Mouse (Mus musculus) neural tube, embryonic 14.5 days (tissue): Measurements from ENCODE around the gene Snx9. TPM values are rescaled to one million over a fixed set of nuclear protein-coding genes. Genes with fewer than 3 reads are reported as not detected.

Source experiments
- ATAC-seq: fragments of 200-750 bp; cut with Nextera tagmentation; 2 replicates; pipeline ENCODE4 v1.8.0; 2017; ENCODE audit warnings: low read depth, mild to moderate bottlenecking, moderate TSS enrichment, moderate library complexity
- H3K27ac ChIP-seq: fragments of 300-500 bp; sonication (generic); 2 replicates; pipeline ENCODE4 v1.5.1; 2014; ENCODE audit warnings: low read depth, mild to moderate bottlenecking, control low read depth, low read length, moderate library complexity, mixed read lengths
- H3K27me3 ChIP-seq: fragments of 300-500 bp; sonication (generic); 2 replicates; pipeline ENCODE4 v1.6.1; 2014; ENCODE audit warnings: low read length; ENCODE audit not compliant: control insufficient read depth, insufficient read depth
- H3K36me3 ChIP-seq: fragments of 300-500 bp; sonication (generic); 2 replicates; pipeline ENCODE4 v1.6.1; 2014; ENCODE audit warnings: low read length, mixed read lengths; ENCODE audit not compliant: control insufficient read depth, insufficient read depth
- H3K4me1 ChIP-seq: fragments of 300-500 bp; sonication (generic); 2 replicates; pipeline ENCODE4 v1.6.1; 2014; ENCODE audit warnings: low read length; ENCODE audit not compliant: control insufficient read depth, insufficient read depth
- H3K4me2 ChIP-seq: fragments of 300-500 bp; sonication (generic); 2 replicates; pipeline ENCODE4 v1.6.1; 2014; ENCODE audit warnings: mild to moderate bottlenecking, low read depth, low read length, control low read depth
- H3K4me3 ChIP-seq: fragments of 300-500 bp; sonication (generic); 2 replicates; pipeline ENCODE4 v1.5.1; 2014; ENCODE audit warnings: low read depth, low read length, control low read depth, mixed read lengths
- H3K9ac ChIP-seq: fragments of 300-500 bp; sonication (generic); replicated peaks from 2 replicates; pipeline ENCODE4 v1.6.1; 2014; ENCODE audit warnings: low read depth, mild to moderate bottlenecking, control low read depth, low read length, mixed read lengths
- H3K9me3 ChIP-seq: fragments of 300-500 bp; sonication (generic); 2 replicates; pipeline ENCODE4 v1.6.1; 2016; ENCODE audit warnings: low read length; ENCODE audit not compliant: control insufficient read depth
- WGBS: fragments of 180-500 bp; shearing (Covaris S2); extraction: QIAGEN DNeasy Blood & Tissue Kit; methylation state at CpG from one replicate; pipeline ENCODE4 v1.1.7; 2014; 5-methylcytosine and 5-hydroxymethylcytosine counted together
- polyA plus RNA-seq: library from polyadenylated mRNA; unstranded; fragments of >200 nt; fragmentation: Nextera tagmentation; extraction: Ambion mirVana; gene quantifications from 2 replicates; pipeline ENCODE4 v1.2.1, GENCODE M21; 2014

The Snx9 gene
- polyA plus RNA-seq, 1 experiment from 2014 or later = 6.1 TPM

DNA sequence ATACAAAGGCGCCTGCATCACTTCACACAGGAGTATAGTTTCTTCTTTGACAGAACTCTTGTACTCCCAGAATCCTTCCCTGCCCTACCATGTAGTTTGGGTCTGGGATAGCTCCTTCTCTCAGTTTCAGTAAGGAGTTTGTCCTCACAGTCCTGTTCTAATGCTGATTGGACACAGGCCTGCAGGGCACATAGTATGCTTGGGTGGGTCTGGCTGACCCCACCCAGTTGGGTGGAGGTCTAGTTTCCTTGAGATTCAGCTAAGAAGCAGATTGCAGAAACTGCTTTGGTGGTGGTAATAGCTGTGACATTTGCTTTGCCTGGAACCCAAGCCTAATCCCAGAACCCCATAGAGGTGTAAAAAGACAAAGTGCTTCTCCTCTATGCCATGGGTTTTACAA, 33.4 kb downstream of the Snx9 start:
- Histone ChIP-seq H3K36me3 (no peaks in the 10 kb centered on the region), H3K27ac (no peak overlapping the region), H3K4me2 (no peak overlapping the region), H3K9ac (no peak overlapping the region), H3K27me3 (no peaks in the 10 kb centered on the region), H3K9me3 (no peaks in the 10 kb centered on the region), H3K4me3 (no peak overlapping the region), H3K4me1 (no peaks in the 10 kb centered on the region)
- no peak for ATAC-seq
- WGBS = 85% methylated on average over 1 of the region's 1 CpGs

DNA sequence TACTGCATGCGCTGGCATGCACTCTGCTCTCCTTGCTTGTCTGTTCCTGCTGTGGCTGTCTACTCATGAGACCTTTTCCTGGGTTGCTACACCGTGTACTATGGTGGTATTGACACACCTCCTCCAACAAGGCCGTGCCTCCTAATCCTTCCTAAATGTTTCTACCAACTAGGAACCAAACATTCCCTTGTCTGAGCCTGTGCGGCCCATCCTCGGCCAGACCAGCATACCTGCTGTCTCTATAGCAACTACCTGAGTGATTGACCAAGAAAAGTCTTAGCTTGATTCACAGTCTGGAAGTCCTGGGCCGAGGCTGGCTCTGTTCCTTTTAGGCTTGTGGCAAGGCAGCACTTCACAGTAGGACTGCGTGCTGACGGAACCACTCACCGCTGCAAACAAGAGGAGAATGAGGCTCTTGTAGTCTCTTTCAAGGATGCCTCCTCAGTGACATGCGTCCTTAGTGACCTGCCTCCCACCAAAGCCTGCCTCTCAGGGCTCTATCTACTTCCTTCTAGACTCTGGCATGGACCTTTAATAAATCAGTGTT, 36.6 kb downstream of the Snx9 start:
- Histone ChIP-seq H3K9me3 (no peaks in the 10 kb centered on the region), H3K27ac (no peak overlapping the region), H3K9ac (no peak overlapping the region), H3K36me3 (no peaks in the 10 kb centered on the region), H3K4me3 (no peak overlapping the region), H3K4me1 (no peaks in the 10 kb centered on the region), H3K4me2 (no peak overlapping the region), H3K27me3 (no peaks in the 10 kb centered on the region)
- WGBS = 84% methylated on average over 10 of the region's 10 CpGs
- no peak for ATAC-seq

DNA sequence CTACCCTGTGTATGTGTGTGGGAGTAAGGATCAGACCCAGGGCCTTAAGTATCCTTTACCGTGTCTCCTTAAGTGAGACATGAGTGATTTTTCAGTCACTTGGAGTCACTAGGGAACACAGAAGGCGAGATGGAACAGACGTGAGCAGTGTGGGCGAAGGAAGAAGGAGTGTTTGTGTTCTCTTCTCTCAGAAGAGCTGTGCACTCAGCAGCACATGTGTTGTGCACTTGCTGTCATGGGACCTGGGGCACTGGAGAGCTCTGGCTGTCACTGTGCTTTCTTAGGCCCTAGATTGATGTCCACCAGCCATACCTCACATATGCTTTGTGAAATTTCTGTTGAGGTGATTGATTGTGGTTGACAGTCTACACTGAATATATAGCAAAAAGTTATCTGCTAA, 37.7 kb downstream of the Snx9 start:
- 78% methylated on average over 4 of the region's 4 CpGs for WGBS
- ATAC-seq = no peak
- H3K9ac ChIP-seq = no peak overlapping the region

DNA sequence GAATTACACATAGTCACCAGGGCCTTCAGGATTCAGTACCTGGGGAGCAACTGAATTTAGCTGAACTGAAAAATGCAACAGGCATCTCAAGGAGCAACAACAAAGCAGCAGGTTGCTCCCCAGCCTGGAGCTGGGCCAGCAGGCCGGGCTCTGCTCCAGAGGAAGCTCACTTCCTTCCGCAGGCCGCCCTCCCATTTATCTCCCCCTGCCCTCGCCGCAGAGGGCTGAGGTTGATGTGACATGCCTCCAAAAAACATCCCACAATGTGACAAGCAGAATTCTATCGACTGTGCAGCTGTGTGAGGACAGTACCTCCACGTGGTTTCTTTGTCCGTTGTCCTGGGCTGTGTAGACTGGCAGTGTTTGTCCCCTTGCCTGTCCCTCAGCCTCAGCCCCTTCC, 44.3 kb downstream of the Snx9 start:
- no peak overlapping the region for H3K4me3 ChIP-seq
- 28% methylated on average over 8 of the region's 8 CpGs for WGBS
- ATAC-seq = peak; percentile 34; the same call in 1 of the 2 replicates

More for the DNA sequence above, 37.7 kb downstream of the Snx9 start:
- Histone ChIP-seq H3K4me1 (no peaks in the 10 kb centered on the region), H3K4me2 (no peak overlapping the region), H3K4me3 (no peak overlapping the region), H3K27me3 (no peaks in the 10 kb centered on the region), H3K36me3 (no peaks in the 10 kb centered on the region), H3K9me3 (no peaks in the 10 kb centered on the region), H3K27ac (no peak overlapping the region)

DNA sequence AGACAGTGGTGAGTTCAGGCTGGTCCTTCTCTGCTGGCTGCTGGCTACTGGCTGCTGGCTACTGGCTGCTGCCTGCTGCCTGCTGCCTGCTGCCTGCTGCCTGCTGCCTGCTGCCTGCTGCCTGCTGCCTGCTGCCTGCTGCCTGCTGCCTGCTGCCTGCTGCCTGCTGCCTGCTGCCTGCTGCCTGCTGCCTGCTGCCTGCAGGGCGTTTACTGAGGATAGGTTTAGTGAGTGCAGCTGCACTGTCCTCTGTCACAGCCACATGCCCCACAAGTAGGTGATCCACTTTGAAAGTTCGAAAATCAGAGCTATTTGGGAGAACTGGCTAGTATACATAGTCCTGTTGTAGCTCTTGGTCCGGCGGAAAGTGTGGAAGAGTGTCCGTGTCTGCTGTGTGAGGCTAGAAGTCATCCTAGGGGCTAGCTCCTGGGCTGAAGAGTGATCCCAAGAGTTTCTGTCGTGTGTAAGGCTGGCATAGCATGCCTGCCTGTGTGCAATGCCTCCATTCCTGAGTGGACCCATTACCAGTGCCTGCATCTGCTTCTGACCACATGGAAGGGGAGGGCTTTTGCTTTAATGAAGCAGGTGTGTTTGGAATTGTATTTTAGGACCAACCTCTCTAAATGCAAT, 45.2 kb downstream of the Snx9 start:
- no peaks in the 10 kb centered on the region for H3K36me3 ChIP-seq
- H3K9ac ChIP-seq = no peak overlapping the region
- WGBS = 71% methylated on average over 6 of the region's 6 CpGs
- no peak for ATAC-seq
- no peaks in the 10 kb centered on the region for H3K27me3 ChIP-seq
- 0 out of 2 replicates have a peak, but pooled peaks cover 6% of the 10 kb centered on the region for H3K4me1 ChIP-seq
- H3K27ac ChIP-seq = no peak overlapping the region
- no peaks in the 10 kb centered on the region for H3K9me3 ChIP-seq
- no peak overlapping the region for H3K4me3 ChIP-seq
- no peak overlapping the region for H3K4me2 ChIP-seq

More for the DNA sequence above, 44.3 kb downstream of the Snx9 start:
- no peak overlapping the region for H3K9ac ChIP-seq
- H3K36me3 ChIP-seq = no peaks in the 10 kb centered on the region
- H3K4me2 ChIP-seq = no peak overlapping the region
- H3K27ac ChIP-seq = no peak overlapping the region
- H3K9me3 ChIP-seq = no peaks in the 10 kb centered on the region
- H3K27me3 ChIP-seq = no peaks in the 10 kb centered on the region
- H3K4me1 ChIP-seq = 0 out of 2 replicates have a peak, but pooled peaks cover 6% of the 10 kb centered on the region

DNA sequence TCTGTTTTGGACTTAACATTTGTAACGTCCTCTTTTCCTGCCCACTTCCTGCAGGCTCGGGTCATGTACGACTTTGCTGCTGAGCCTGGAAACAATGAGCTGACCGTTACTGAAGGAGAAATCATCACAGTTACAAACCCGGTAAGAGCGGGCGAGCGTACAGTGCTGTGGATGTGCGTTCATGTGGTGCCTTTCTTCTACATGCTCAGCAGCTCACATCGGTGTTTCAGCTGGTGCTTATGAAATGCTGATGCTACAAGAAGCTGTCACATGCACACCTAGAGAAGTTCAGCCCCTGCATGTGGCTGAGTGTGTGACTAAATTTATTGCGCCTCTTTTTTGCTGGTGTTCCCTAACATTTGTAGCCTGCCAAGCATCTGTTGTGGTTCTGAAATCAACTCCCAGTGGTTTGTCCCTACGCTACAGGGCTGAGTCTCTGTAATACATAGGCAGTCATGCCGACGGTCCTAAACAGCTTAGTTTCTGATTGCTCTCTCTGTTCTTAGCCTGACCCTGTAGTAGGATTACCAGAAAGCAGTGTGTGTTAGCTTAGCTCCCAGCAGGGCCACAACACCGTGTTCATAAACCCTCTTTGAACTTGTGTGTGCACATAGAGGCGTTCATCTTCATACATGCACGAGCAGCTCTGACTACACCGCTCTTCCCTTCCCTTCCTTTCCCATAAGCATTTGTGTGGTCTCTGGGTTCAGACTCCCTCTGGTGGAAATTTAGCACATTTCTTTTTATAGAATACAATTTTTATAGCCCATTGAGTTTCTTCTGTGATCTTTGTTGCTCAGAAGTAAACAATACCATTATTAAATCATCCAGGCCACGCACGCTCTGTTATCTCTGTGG, 46.0 kb downstream of the Snx9 start:
- ATAC-seq = peak; percentile 49; the same call in 1 of the 2 replicates
- no peaks in the 10 kb centered on the region for H3K9me3 ChIP-seq
- no peaks in the 10 kb centered on the region for H3K27me3 ChIP-seq
- H3K4me2 ChIP-seq = no peak overlapping the region
- H3K4me1 ChIP-seq = 0 out of 2 replicates have a peak, but pooled peaks cover 6% of the 10 kb centered on the region
- no peak overlapping the region for H3K9ac ChIP-seq
- H3K4me3 ChIP-seq = no peak overlapping the region
- H3K36me3 ChIP-seq = no peaks in the 10 kb centered on the region
- no peak overlapping the region for H3K27ac ChIP-seq
- 69% methylated on average over 20 of the region's 20 CpGs for WGBS

DNA sequence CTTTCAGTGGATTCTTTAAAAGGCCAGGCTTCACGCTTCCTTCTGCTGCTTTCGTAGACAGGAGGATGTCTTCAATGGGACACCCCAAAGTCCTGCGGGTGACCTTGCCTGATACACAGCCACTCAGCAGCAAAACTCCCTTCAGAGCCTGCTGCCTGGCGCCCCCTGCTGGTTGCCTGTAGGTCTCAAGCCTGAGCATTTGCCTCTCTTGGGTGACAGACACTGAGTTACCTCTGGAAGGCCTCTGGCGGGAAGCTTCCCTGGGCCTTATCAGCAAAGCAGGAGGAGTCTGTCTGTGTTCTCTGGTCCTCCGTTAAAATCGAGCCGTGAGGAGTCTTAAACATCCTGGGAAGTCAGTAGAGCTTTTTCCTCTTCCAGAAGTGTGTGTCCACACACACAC, 49.3 kb downstream of the Snx9 start:
- Histone ChIP-seq H3K27me3 (no peaks in the 10 kb centered on the region), H3K9me3 (no peaks in the 10 kb centered on the region), H3K27ac (no peak overlapping the region), H3K4me1 (0 out of 2 replicates have a peak, but pooled peaks cover 6% of the 10 kb centered on the region), H3K4me2 (no peak overlapping the region), H3K36me3 (no peaks in the 10 kb centered on the region), H3K4me3 (no peak overlapping the region), H3K9ac (no peak overlapping the region)
- ATAC-seq = no peak
- 49% methylated on average over 8 of the region's 8 CpGs for WGBS

DNA sequence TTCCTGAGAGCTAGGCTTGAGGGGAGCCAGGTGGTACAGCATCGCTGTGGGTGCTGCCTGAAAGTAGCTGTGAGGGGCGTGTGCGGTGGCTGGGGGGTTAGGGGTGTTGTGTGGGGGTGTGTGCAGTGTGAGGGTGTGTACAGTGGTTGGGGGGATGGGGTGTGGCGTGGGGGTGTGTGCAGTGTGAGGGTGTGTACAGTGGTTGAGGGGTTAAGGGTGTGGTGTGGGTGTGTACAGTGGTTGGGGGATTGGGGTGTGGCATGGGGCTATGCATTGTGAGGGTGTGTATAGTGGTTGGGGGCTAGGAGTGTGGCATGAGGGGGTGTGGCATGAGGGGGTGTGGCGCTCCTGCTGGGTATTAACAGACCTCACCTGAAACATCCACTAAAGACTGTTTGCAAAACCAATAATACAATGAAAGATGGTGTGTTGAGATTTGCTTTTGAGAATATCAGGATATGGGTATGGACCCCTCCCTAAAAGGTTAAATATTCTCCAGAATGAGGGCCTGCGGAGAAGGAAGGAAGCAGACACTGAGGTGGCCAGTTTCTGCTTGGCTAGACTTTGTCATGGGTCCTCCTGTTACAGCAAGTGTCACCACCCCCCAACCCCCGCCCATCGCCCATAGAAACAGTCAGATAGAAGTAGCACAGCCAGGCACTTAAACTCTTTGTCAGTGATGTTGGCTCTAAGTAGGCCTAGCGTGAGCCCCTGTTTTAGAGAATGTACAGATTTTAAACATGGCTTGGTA, 51.0 kb downstream of the Snx9 start:
- H3K4me1 ChIP-seq = 0 out of 2 replicates have a peak, but pooled peaks cover under 1% of the 10 kb centered on the region
- 86% methylated on average over 9 of the region's 9 CpGs for whole genome bisulfite sequencing
- no peak for ATAC-seq
- no peaks in the 10 kb centered on the region for H3K36me3 ChIP-seq
- no peak overlapping the region for H3K27ac ChIP-seq
- no peaks in the 10 kb centered on the region for H3K27me3 ChIP-seq
- H3K9ac ChIP-seq = no peak overlapping the region
- H3K4me2 ChIP-seq = no peak overlapping the region
- no peaks in the 10 kb centered on the region for H3K9me3 ChIP-seq
- no peak overlapping the region for H3K4me3 ChIP-seq
